Mouse (Mus musculus) hindbrain, embryonic 16.5 days (tissue): ENCODE data around the gene Erbb4. TPM values are rescaled to one million over a fixed set of nuclear protein-coding genes. Genes with fewer than 3 reads are reported as not detected.
A peak's percentile ranks its signal among the peaks of the same experiment; 100 is the strongest.

Source experiments
- ATAC-seq: fragments of 200-750 bp; cut with Nextera tagmentation; 2 replicates; pipeline ENCODE4 v1.8.0; 2017; ENCODE audit warnings: moderate TSS enrichment, moderate library complexity
- H3K27ac ChIP-seq: fragments of 300-500 bp; sonication (generic); 2 replicates; pipeline ENCODE4 v1.5.1; 2014; ENCODE audit warnings: low read depth, mild to moderate bottlenecking, control low read depth, low read length, moderate library complexity
- H3K27me3 ChIP-seq: fragments of 300-500 bp; sonication (generic); replicated peaks from 2 replicates; pipeline ENCODE4 v1.6.1; 2014; ENCODE audit warnings: low read length; ENCODE audit not compliant: control insufficient read depth, insufficient read depth
- H3K36me3 ChIP-seq: fragments of 300-500 bp; sonication (generic); 2 replicates; pipeline ENCODE4 v1.6.1; 2014; ENCODE audit warnings: mild to moderate bottlenecking, low read length, moderate library complexity, mixed read lengths; ENCODE audit not compliant: control insufficient read depth, insufficient read depth
- H3K4me1 ChIP-seq: fragments of 300-500 bp; sonication (generic); 2 replicates; pipeline ENCODE4 v1.6.1; 2014; ENCODE audit warnings: low read depth, low read length; ENCODE audit not compliant: control insufficient read depth, insufficient read depth
- H3K4me2 ChIP-seq: fragments of 300-500 bp; sonication (generic); 2 replicates; pipeline ENCODE4 v1.6.1; 2014; ENCODE audit warnings: mild to moderate bottlenecking, low read length, control low read depth, moderate library complexity
- H3K4me3 ChIP-seq: fragments of 300-500 bp; sonication (generic); 2 replicates; pipeline ENCODE4 v1.5.1; 2014; ENCODE audit warnings: mild to moderate bottlenecking, low read length, control low read depth, moderate library complexity
- H3K9ac ChIP-seq: fragments of 300-500 bp; sonication (generic); 2 replicates; pipeline ENCODE4 v1.6.1; 2014; ENCODE audit warnings: low read depth, mild to moderate bottlenecking, control low read depth, low read length, moderate library complexity
- H3K9me3 ChIP-seq: fragments of 300-500 bp; sonication (generic); 2 replicates; pipeline ENCODE4 v1.6.1; 2014; ENCODE audit warnings: mild to moderate bottlenecking, low read length, moderate library complexity; ENCODE audit not compliant: control insufficient read depth
- WGBS: fragments of 180-500 bp; shearing (Covaris S2); extraction: QIAGEN DNeasy Blood & Tissue Kit; methylation state at CpG from one replicate; pipeline ENCODE4 v1.1.7; 2014; 5-methylcytosine and 5-hydroxymethylcytosine counted together
- polyA plus RNA-seq: library from polyadenylated mRNA; unstranded; fragments of >200 nt; fragmentation: Nextera tagmentation; extraction: Ambion mirVana; gene quantifications from 2 replicates; pipeline ENCODE4 v1.2.1, GENCODE M21; 2015

The Erbb4 gene
- 12.4 and 14.7 TPM in 2 replicates for polyA plus RNA-seq

DNA sequence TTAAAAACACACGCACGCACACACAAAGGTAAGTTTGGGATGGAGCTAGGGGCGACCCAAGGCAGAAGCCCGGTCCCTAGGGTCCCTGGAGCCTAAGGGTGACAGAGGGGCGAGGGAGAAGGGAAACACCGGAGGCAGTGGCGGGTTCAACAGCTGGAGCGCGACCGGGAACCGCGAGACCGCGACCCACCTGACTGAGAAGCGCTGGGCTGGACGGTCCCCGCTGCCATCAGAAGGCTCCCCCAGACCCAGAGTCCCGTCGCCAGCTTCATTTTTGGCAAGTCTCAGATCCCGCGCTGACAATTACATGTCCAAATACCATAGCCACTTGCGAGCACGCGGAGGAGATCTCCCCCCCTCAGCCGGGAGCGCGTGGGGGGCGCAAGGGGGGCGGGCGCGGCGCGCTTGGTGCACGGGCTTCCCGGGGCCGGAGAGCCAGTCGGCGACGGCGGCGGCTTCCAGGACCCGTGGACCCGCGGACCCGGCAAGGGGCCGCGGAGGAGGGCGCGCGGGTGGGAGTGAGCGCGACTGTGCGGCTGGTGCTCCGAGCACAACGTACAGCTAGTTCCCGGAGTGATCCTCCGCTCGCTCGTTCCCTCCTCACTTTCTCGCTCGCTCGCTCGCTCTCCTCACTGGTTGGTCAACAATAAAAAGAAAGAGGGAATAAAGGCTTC is at the start of gene Erbb4:
Gene Erbb4 (minus strand): TSS at position 575 of the 674 bp plus-strand sequence.
- no peaks in the 10 kb centered on the region for H3K9me3 ChIP-seq
- H3K36me3 ChIP-seq: no peaks in the 10 kb centered on the region
- H3K4me3 ChIP-seq: peak within 1 kb of the TSS; percentile 73
- peak within 1 kb of the TSS; percentile 91 for H3K4me2 ChIP-seq
- H3K27me3 ChIP-seq: no peaks in the 10 kb centered on the region
- under 1% methylated on average over 59 of the region's 63 CpGs for WGBS
- peak within 1 kb of the TSS; percentile 82 for H3K27ac ChIP-seq
- peaks cover 5% of the 10 kb centered on the region; the same call in 1 of the 2 replicates for H3K4me1 ChIP-seq
- peak within 1 kb of the TSS; percentile 85 for H3K9ac ChIP-seq
- ATAC-seq: peak; percentile 47

DNA sequence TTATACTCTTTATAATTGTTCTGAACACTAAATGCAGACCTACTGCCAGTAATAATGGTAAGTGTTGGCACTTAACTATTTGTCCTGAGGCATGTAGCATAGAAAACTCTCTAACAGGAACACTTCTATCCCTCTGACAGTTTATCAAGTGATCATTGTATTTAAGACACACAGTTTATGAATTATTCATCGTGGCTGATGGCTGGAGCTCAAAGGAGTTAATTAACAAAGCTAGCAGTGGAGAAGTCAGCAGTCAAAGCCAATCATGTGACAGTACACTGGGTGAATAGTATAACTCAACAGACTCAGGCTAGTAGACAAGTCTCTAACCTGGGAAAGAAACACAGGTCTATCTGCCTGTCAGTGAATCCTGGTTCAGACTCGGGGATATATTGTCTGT is 49.5 kb upstream of the Erbb4 start:
- H3K36me3 ChIP-seq: no peaks in the 10 kb centered on the region
- WGBS: 33% methylated on average over 2 of the region's 2 CpGs
- no peaks in the 10 kb centered on the region for H3K4me1 ChIP-seq
- H3K27me3 ChIP-seq: no peaks in the 10 kb centered on the region
- H3K4me3 ChIP-seq: no peak overlapping the region
- H3K4me2 ChIP-seq: no peak overlapping the region
- H3K27ac ChIP-seq: no peak overlapping the region
- no peaks in the 10 kb centered on the region for H3K9me3 ChIP-seq
- ATAC-seq: peak; percentile 86
- H3K9ac ChIP-seq: no peak overlapping the region

DNA sequence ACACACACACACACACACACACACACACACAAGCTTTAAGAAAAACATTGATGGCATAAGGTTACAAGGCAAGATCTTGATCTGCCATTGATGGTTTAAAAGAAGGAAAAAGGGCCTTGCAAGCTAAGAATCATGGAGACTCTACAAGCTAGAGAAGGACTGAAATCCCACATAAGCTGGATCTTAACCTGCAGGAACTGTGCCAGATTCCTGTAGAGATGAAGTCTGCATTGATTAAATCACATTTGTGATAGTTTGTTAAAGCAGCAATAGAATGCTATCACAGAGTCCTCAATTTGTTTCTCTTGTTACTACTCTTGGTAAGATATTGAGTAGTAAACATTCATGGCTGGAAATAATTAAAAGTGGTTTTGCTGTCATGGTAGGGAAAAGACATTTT is 33.5 kb upstream of the Erbb4 start:
- Histone ChIP-seq H3K4me2 (no peak overlapping the region), H3K27ac (no peak overlapping the region), H3K4me3 (no peak overlapping the region), H3K4me1 (no peaks in the 10 kb centered on the region), H3K27me3 (no peaks in the 10 kb centered on the region), H3K9ac (no peak overlapping the region), H3K36me3 (no peaks in the 10 kb centered on the region), H3K9me3 (no peaks in the 10 kb centered on the region)
- no peak for ATAC-seq

DNA sequence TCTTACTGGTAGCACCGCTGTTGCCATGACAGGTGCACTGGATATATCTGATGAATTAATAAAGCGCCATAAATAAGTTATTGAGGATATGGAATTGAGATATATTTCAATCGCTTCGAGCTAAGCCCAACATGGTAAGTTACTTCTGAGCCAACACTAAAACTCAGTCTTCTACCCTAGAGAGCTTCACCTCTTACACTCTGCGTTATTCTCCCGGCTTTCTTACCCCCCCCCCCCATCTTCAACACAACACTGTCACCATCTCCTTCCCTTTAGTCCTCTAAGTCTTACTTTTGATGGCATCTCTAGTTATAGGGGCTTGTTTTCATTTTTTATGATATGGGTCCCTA is 31.6 kb upstream of the Erbb4 start:
- no peaks in the 10 kb centered on the region for H3K27me3 ChIP-seq
- H3K4me3 ChIP-seq: no peak overlapping the region
- H3K4me2 ChIP-seq: no peak overlapping the region
- WGBS: 56% methylated on average over 6 of the region's 6 CpGs
- no peak overlapping the region for H3K27ac ChIP-seq
- H3K36me3 ChIP-seq: no peaks in the 10 kb centered on the region
- ATAC-seq: no peak
- no peak overlapping the region for H3K9ac ChIP-seq
- no peaks in the 10 kb centered on the region for H3K9me3 ChIP-seq
- H3K4me1 ChIP-seq: no peaks in the 10 kb centered on the region

DNA sequence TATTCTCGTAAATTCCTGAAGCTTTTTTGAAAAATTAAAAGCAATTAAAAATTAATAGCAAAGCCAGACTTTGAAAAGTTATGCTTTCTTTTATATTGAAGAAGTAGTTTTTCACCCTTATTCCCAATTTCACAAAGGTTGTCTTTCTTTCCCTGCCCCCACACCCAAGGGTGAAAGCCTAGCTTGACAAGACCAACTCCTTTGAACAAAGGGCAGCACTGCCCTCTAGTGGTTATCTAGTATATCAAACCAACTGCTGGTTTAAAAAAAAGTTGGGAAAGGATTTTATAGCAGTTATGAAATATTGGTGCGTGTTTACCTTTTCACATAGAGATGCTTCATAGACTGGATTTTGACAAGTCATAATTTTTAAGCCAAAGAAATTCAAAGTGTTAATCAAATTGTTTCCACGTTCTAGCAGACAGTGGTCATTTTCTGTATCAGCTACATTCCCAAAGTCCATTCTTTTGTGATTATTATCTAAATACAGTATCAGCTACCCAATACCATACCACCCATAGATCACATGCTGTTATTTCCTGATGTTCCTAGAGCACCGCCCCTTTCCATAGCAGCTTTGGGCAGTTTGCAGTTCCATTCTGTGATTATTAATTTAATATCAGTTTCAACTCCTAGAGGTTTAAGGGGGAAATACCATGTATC is 31.1 kb upstream of the Erbb4 start:
- no peak overlapping the region for H3K4me3 ChIP-seq
- no peak overlapping the region for H3K27ac ChIP-seq
- no peaks in the 10 kb centered on the region for H3K4me1 ChIP-seq
- no peaks in the 10 kb centered on the region for H3K36me3 ChIP-seq
- 42% methylated on average over 4 of the region's 4 CpGs for WGBS
- no peak overlapping the region for H3K4me2 ChIP-seq
- H3K27me3 ChIP-seq: no peaks in the 10 kb centered on the region
- no peak for ATAC-seq
- H3K9me3 ChIP-seq: no peaks in the 10 kb centered on the region
- no peak overlapping the region for H3K9ac ChIP-seq

DNA sequence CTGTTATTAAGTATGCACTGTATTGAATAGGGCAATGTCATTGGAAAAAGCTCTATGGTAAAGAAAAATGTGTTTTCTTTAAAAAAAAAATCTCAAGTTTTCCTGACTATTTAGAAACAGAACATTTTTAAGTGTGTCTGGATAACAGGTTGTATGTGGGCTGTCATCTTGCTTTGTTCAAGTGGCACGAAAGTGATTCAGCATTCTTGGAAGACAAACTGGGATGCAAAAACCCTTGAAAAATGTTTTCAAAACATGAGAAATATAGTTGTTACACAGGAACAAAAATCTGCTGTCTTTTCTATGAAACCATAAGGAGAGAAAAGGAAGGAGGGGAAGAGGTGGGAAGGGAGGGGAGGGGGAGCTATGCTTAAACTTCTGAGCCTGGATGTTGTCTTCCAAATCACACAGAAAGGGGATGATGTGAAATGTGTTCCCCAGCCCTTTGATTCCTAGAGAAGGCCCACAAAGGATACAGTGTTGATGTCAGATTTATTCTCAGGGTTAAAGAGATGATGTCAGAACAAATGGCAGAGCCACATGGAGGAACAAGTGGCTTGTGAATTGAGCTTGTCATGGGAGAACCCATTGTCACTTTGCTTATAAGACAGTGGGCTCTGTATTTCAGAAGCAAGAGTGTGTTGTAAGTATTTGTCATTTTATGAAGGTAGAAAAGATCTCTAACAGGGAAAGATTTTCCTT is 16.4 kb upstream of the Erbb4 start:
- 88% methylated on average over 1 of the region's 1 CpGs for whole genome bisulfite sequencing
- ATAC-seq: no peak
- Histone ChIP-seq H3K4me1 (no peaks in the 10 kb centered on the region), H3K27ac (no peak overlapping the region), H3K4me2 (no peak overlapping the region), H3K9me3 (no peaks in the 10 kb centered on the region), H3K9ac (no peak overlapping the region), H3K36me3 (no peaks in the 10 kb centered on the region), H3K27me3 (no peaks in the 10 kb centered on the region), H3K4me3 (no peak overlapping the region)

DNA sequence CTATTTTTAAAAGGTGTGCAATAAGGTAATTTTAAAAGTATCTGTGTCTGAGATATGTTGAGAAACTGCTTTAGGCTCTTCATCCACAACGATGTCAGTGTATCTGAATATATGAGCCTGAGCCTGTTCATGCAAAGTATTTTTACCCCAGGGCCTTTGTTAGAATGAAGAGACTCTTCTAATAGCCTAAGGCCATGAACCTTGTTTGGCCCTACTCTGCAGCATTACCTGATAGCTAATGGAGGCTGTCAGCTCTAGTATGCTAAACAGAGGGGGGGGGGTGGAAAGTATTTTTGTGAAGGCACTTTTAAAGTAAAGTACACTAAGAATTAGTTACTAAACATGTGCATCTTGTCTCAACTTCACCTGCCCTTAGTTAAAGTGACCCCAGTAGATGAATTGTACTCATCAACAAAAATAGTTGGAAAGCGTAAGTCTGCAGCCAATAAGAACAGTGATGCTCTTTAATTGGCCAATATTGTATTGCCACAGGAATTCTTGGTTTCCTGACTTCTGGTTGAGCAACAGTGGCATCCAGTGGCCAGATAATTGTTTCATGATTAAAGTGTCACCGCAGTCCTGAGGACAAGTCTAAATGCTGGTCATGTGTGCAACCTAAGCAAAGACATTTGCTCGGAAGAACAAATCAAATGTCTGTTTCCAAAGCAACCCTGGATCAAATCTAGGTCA is 10.5 kb upstream of the Erbb4 start:
- Histone ChIP-seq H3K27ac (no peak overlapping the region), H3K4me3 (no peak overlapping the region), H3K9me3 (no peaks in the 10 kb centered on the region), H3K9ac (no peak overlapping the region), H3K27me3 (no peaks in the 10 kb centered on the region), H3K4me1 (no peaks in the 10 kb centered on the region), H3K36me3 (no peaks in the 10 kb centered on the region), H3K4me2 (no peak overlapping the region)
- WGBS: 79% methylated on average over 4 of the region's 4 CpGs
- no peak for ATAC-seq

DNA sequence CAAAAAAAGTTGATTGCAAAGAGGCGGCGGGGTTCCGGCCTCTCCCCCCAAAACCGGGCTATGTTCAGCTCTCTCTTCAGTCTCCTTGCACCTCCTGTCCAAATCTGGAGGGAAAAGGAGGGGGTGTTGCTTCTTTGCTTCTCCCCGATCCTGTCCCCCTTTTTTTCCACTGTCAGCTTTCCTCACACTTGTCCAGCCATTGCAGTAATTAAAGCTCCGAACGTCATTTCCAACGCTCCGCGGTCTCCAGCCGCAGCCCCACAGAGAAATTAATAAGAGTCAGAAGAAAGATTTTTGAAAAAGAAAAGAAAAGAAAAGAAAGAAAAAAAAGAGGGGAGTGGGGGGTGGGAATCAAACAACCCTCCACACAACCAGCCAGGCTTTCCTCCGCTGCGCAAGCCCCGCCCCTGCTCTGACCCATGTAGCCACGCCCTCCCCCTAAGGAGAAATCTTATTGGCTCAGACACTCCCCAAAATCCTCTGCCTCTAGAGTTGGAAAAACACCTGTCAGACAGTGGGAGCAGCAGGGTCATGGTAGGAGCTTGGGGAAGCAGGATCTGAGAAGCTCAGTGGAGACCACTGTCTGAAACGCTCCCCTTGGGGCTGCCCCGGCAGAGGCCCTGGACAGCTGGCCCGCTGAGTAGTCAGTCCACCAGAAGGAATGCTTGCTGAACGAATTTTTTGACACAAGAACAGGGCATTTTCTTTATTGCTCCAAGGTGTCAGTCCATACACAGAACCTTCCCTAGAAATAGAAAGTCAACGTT is 483 bp upstream of the Erbb4 start:
- H3K4me2 ChIP-seq: peak overlapping the region; percentile 91
- 2% methylated on average over 20 of the region's 20 CpGs for WGBS

More for the DNA sequence above, 483 bp upstream of the Erbb4 start:
- peak overlapping the region; percentile 73 for H3K4me3 ChIP-seq
- H3K27ac ChIP-seq: peak overlapping the region; percentile 82
- no peaks in the 10 kb centered on the region for H3K9me3 ChIP-seq
- H3K36me3 ChIP-seq: no peaks in the 10 kb centered on the region
- no peaks in the 10 kb centered on the region for H3K27me3 ChIP-seq
- H3K9ac ChIP-seq: peak overlapping the region; percentile 85
- peak; percentile 82 for ATAC-seq
- H3K4me1 ChIP-seq: peaks cover 5% of the 10 kb centered on the region; the same call in 1 of the 2 replicates
